Mouse (Mus musculus) limb, embryonic 10.5 days (tissue): ENCODE measurements around the gene Pigs. TPM values are rescaled to one million over a fixed set of nuclear protein-coding genes. Genes with fewer than 3 reads are reported as not detected.

Source experiments
- DNase-seq: peaks from one replicate; pipeline ENCODE4 v3.0.0-alpha.2; 2017; ENCODE audit warnings: low spot score
- H3K27ac ChIP-seq: fragments of 300-500 bp; sonication (generic); 2 replicates; pipeline ENCODE4 v1.5.1; 2016; ENCODE audit warnings: mild to moderate bottlenecking
- H3K27me3 ChIP-seq: fragments of 300-500 bp; sonication (generic); 2 replicates; pipeline ENCODE4 v1.6.1; 2016; ENCODE audit warnings: low read depth, mild to moderate bottlenecking; ENCODE audit not compliant: poor library complexity, severe bottlenecking
- H3K36me3 ChIP-seq: fragments of 300-500 bp; sonication (generic); 2 replicates; pipeline ENCODE4 v1.6.1; 2016; ENCODE audit warnings: mild to moderate bottlenecking, moderate library complexity
- H3K4me1 ChIP-seq: fragments of 300-500 bp; sonication (generic); 2 replicates; pipeline ENCODE4 v1.6.1; 2016
- H3K4me3 ChIP-seq: fragments of 300-500 bp; sonication (generic); 2 replicates; pipeline ENCODE4 v1.5.1; 2016; ENCODE audit warnings: mild to moderate bottlenecking, moderate library complexity
- H3K9me3 ChIP-seq: fragments of 300-500 bp; sonication (generic); replicated peaks from 2 replicates; pipeline ENCODE4 v1.6.1; 2016; ENCODE audit warnings: mild to moderate bottlenecking
- WGBS: fragments of 180-500 bp; shearing (Covaris S2); methylation state at CpG from one replicate; pipeline ENCODE4 v1.1.7; 2016; 5-methylcytosine and 5-hydroxymethylcytosine counted together
- polyA plus RNA-seq: library from polyadenylated mRNA; unstranded; fragments of >200 nt; fragmentation: Nextera tagmentation; extraction: Ambion mirVana; gene quantifications from 2 replicates; pipeline ENCODE4 v1.2.1, GENCODE M21; 2016

The Pigs gene
- polyA plus RNA-seq, 1 experiment from 2014 or later: 83.6 TPM

DNA sequence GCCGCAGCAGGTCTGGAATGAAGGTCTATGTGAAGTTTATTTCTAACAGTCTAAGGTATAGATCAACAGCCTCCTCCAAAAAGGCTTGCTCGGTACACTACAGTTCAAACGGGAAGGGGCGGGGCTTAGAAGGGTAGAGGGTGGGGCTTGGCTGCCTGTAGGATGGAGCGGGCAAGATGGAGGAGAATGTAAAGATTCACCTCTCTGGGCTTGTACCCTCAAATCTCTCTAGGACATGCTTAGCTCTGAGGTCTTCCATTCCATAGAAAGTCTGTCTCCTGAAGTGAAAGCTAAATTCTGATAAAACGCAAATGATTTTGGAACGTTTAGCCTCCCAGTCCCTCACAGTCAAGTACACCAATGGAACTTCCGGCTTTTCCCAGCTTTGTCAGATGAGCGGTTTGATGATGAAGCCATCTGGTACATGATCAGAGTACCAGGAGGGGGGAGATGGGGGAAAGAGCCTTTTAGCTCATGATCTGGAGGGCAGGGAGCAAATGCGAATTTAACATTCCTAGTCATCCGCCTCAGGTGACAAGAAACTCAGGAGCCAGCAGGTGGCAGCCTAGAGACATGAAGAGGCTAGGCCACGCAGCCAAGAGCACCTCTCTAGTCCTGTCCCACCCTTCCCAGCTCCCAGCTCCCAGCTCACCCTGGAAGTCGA is 32.0 kb downstream of the Pigs start:
- Histone ChIP-seq H3K27ac (0 out of 2 replicates have a peak overlapping the region, but pooled peaks have one; percentile 17), H3K36me3 (no peaks in the 10 kb centered on the region), H3K27me3 (peaks cover 22% of the 10 kb centered on the region), H3K9me3 (no peaks in the 10 kb centered on the region), H3K4me1 (peaks cover 40% of the 10 kb centered on the region), H3K4me3 (peak overlapping the region; percentile 40)
- WGBS: 11% methylated on average over 13 of the region's 13 CpGs
- peak; percentile 81 for DNase-seq

DNA sequence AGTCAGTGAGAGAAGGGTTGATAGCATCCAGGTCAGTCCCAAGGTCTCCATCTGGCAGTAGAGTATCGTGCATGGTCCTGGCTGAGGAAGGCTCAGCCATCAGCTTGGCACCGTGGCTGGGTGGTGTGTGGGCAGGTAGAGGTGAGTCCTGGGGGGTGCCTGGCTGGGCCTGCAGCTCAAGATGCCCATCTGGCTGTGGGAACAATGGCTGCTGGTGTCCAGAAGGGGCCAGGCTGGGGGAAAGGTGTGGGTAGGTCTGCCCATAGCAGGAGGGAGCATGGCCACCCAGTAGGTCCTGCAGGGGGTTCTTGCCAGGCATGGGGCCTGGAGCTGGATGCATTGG is 32.5 kb downstream of the Pigs start:
- WGBS: 55% methylated on average over 2 of the region's 2 CpGs
- no peak overlapping the region for H3K4me3 ChIP-seq

DNA sequence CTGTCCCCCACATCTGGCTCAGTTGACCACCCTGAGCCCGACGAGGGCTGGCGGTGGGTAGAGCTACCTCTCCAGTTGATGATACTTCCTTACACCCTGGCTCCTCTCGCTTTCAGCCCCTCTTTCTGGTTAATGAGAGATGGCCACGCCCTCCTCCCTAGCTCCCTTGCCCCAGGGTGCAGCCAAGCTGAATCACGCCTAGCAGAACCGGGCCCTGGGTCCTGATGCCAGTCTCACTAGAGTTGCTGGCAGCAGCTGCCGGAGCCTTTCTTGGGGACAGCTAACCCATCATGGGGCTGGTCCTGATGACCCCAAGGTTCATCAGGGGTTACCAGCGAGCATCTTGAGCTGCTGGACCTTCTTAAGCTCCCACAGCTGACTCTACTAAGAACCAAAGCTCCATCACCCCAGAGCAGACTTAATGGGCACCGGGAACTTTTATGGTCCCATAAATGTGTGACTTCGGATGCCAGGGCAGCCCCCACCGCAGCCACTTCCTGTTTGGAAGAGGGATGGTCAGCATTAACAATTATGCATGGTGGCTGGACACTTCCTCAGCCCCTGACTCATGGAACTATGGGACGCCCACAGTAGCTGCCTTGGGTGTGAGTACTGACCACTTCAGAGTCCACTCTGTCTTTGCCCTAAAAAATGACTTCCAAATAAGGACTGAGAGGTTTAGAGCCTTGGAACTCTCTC is 35.2 kb downstream of the Pigs start:
- Histone ChIP-seq H3K4me1 (peaks cover 41% of the 10 kb centered on the region), H3K27ac (peak overlapping the region; percentile 32), H3K27me3 (peaks cover 14% of the 10 kb centered on the region), H3K9me3 (no peaks in the 10 kb centered on the region), H3K36me3 (no peaks in the 10 kb centered on the region), H3K4me3 (no peak overlapping the region)
- 64% methylated on average over 13 of the region's 13 CpGs for WGBS
- no peak for DNase-seq

More for the DNA sequence above, 32.5 kb downstream of the Pigs start:
- Histone ChIP-seq H3K9me3 (no peaks in the 10 kb centered on the region), H3K27ac (peak overlapping the region; percentile 17; the same call in 1 of the 2 replicates), H3K27me3 (peaks cover 22% of the 10 kb centered on the region), H3K36me3 (no peaks in the 10 kb centered on the region), H3K4me1 (peaks cover 40% of the 10 kb centered on the region)
- no peak for DNase-seq

DNA sequence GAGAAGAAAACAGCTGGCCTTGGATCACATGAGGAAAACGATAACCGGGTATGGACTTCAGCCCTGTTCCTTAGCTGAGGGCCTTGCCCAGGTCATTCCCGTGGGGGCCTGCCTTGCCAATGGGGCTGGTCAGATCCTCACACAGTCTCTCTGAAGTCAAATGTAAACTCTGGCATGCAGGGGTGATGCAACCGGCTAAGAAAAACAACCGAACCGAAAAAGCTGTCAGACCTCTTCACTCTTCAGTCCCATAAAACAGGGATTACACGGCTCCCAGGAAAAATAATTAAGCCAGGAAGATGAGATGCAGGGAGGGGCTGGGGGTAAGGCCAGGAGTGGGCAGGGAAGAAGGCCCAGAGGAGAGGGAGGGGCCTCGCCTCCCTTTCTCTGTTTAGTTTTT is 35.9 kb downstream of the Pigs start:
- DNase-seq: no peak
- Histone ChIP-seq H3K9me3 (no peaks in the 10 kb centered on the region), H3K36me3 (no peaks in the 10 kb centered on the region), H3K27me3 (peaks cover 7% of the 10 kb centered on the region), H3K27ac (no peak overlapping the region; the same call in 1 of the 2 replicates), H3K4me3 (no peak overlapping the region), H3K4me1 (peaks cover 38% of the 10 kb centered on the region)
- WGBS: 35% methylated on average over 8 of the region's 8 CpGs

DNA sequence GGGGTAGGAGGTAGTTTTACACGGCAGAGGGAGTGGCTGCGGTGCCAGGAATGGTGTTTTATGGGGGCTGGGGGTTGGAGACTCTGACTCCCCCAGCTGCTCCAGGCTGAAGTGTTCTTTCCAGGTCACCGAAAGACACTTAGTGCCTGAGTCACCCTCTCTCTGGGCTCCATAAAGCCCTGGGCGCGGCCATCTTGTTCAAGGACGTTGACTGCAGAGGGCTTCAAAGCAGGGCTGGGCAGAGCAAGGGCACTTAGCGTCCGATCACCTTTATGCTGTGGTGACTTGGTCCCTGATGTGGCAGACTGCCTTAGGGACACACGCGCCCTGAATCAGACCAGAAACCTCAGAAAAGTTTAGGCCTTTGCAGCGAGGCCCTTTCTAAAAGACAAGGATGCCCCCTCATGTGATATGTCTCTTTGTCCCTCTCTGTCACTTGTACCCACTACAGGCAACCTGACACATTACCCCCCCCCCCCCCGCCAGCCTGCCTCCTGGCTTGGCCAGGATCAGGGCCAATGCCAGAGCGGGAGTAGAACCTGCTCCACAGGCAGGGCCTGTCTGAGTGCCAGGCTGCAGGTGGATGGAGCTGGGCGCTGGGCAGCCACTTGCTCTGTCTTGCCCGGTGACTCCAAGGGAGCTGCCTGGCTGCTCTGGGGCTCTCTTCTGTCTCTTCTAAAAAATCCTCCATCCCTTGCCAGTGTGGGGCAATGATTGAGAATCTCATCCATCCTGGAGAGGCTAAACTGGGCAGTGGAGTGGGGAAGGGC is 39.4 kb downstream of the Pigs start:
- Histone ChIP-seq H3K27ac (0 out of 2 replicates have a peak overlapping the region, but pooled peaks have one; percentile 38), H3K27me3 (peaks cover under 1% of the 10 kb centered on the region; the same call in 1 of the 2 replicates), H3K36me3 (no peaks in the 10 kb centered on the region), H3K4me3 (no peak overlapping the region), H3K9me3 (no peaks in the 10 kb centered on the region), H3K4me1 (peaks cover 36% of the 10 kb centered on the region)
- WGBS: 92% methylated on average over 15 of the region's 15 CpGs
- DNase-seq: no peak

DNA sequence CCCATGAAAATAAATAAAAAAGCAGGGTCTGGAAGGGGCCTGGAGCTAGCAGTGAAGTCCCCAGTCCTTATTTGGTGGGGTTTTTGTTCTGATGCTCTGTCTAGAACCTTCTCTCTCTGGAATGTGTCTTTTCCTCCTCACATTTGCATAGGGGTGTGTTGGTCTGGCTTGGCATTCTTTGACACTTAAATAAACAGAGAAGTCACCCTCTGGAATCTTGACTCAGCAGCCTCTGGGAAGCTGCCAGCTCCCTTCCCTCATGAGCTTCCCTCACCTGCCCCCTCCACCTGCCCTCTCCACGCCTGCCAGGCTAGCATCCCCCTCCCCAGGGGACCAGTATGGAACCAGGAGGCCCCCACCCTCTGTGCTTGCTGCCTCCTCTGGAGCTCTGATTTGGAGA is 42.2 kb downstream of the Pigs start:
- Histone ChIP-seq H3K4me1 (peaks cover 32% of the 10 kb centered on the region), H3K9me3 (no peaks in the 10 kb centered on the region), H3K27me3 (no peaks in the 10 kb centered on the region), H3K4me3 (no peak overlapping the region), H3K27ac (no peak overlapping the region), H3K36me3 (no peaks in the 10 kb centered on the region)
- no peak for DNase-seq
- WGBS: 50% methylated on average over 1 of the region's 1 CpGs

DNA sequence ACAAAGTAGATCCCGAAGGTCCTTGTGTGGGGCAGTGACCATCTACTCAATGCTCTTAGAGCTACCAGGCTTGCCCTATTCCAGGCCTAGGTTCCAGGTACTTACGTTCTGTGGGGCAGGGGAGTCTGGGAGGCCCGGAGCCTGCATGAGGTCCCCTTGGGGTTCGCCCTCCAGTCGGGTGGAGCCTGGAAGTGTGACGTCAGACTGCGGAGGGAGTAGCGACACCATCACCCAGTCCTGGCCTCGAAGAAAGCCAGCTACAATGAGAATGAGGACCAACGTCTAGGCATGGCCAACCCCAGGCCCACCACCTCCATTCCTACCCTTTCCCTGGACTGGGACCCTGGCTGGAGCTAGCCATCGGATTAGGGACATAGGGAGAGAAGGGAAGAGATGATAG is 43.5 kb downstream of the Pigs start:
- Histone ChIP-seq H3K27me3 (no peaks in the 10 kb centered on the region), H3K4me1 (peaks cover 38% of the 10 kb centered on the region), H3K4me3 (no peak overlapping the region), H3K27ac (no peak overlapping the region), H3K36me3 (no peaks in the 10 kb centered on the region), H3K9me3 (no peaks in the 10 kb centered on the region)
- 87% methylated on average over 11 of the region's 11 CpGs for whole genome bisulfite sequencing
- no peak for DNase-seq

DNA sequence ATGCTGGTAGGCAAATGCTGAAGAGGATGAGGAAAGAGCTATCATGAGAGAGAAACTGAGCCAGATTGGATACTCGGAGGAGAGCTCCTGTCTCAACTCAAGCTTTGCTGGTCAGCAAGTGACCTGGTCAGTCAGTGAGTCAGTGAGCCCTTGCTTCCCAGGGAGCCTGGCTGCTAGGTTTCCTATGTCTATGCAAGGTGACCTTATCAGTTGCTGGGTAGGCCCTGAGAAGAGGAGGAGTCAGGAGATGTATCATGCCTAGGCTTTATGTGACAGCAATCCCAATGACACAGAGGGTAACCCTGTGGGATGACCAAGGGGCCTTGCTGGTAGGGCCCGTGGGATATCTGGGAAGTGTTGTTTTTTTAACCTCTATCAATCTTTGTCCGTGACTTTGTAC is 44.0 kb downstream of the Pigs start:
- Histone ChIP-seq H3K27ac (no peak overlapping the region), H3K27me3 (no peaks in the 10 kb centered on the region), H3K4me3 (no peak overlapping the region), H3K36me3 (no peaks in the 10 kb centered on the region), H3K9me3 (no peaks in the 10 kb centered on the region), H3K4me1 (peaks cover 41% of the 10 kb centered on the region)
- no peak for DNase-seq
- whole genome bisulfite sequencing: 75% methylated on average over 3 of the region's 3 CpGs

DNA sequence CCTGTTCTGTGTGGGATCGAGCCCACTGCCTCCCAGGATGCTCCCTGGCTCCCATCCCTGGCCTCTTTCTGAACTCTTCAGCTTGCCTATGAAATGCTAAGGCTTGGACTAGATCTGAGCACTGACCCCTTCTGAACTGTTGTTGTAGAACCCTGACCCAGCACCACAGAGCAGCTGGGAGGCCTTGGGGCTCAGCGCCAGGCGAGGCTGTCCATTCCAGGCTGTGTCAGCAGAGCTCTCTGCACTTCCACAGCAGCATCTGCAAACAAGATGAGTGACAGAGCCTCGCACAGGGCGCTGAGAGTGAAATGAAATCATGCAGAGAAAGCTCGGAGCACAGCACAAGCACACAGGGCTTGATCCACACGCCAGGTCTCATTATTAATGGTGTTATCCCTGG is 44.4 kb downstream of the Pigs start:
- 68% methylated on average over 7 of the region's 7 CpGs for WGBS
- no peaks in the 10 kb centered on the region for H3K9me3 ChIP-seq

DNA sequence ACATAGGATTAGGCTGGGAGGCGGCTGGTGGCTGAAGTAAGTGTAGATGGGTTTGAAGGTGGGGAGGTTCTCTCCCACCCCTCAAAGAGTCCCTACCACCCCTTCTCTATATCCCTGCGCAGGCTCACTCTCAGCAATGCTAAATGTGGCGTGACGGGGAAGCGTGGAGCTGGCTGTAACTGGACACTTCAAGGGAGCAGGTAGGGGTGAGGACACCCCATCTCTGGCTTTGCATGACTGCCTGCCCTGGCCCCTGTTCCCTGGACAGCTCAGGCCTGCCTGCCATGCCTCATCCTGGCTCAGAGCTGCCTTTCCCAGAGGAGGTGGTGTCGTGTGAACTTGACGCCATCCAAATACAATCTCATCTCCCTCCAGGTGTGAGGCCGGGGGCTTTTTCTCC is 45.9 kb downstream of the Pigs start:
- H3K4me1 ChIP-seq: peaks cover 49% of the 10 kb centered on the region
- H3K36me3 ChIP-seq: no peaks in the 10 kb centered on the region
- no peak for DNase-seq
- H3K9me3 ChIP-seq: no peaks in the 10 kb centered on the region
- WGBS: 63% methylated on average over 8 of the region's 8 CpGs
- peak overlapping the region; percentile 59; the same call in 1 of the 2 replicates for H3K27ac ChIP-seq
- H3K27me3 ChIP-seq: no peaks in the 10 kb centered on the region
- H3K4me3 ChIP-seq: no peak overlapping the region

More for the DNA sequence above, 44.4 kb downstream of the Pigs start:
- H3K27me3 ChIP-seq: no peaks in the 10 kb centered on the region
- H3K36me3 ChIP-seq: no peaks in the 10 kb centered on the region
- no peak overlapping the region for H3K4me3 ChIP-seq
- no peak for DNase-seq
- H3K27ac ChIP-seq: peak overlapping the region; percentile 26; the same call in 1 of the 2 replicates
- peaks cover 43% of the 10 kb centered on the region for H3K4me1 ChIP-seq

DNA sequence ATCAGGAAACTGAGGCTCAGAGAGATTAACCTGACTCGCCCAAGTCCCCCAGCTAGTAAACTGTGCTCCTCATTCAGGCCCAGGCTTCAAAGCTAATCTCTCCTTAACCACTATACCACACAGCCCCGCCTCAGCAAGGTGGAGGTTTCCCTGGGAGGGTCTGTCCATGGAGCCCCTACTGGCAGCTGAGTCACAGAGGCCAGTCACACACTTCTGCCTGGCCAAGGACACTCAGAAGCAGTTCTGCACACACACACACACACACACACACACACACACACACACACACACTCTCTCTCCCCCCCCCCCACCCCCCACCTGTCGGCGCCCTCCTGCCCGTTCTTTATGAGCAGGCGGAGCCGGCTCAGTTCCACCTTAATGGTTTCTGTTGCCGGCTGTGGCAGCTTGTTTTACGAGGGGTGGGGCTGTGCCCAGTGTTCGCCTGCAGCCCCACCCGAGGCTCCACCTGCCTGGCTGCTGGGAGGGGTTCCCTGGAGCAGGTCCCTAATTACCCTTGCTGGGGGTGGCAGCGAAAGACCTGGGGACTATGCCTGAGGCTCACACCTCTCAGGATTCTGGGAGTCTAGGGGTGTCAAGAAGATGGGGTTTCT is 49.4 kb downstream of the Pigs start:
- Histone ChIP-seq H3K9me3 (no peaks in the 10 kb centered on the region), H3K4me3 (no peak overlapping the region), H3K27ac (no peak overlapping the region), H3K36me3 (no peaks in the 10 kb centered on the region), H3K27me3 (no peaks in the 10 kb centered on the region), H3K4me1 (peaks cover 42% of the 10 kb centered on the region)
- DNase-seq: peak; percentile 55
- whole genome bisulfite sequencing: 24% methylated on average over 12 of the region's 12 CpGs

DNA sequence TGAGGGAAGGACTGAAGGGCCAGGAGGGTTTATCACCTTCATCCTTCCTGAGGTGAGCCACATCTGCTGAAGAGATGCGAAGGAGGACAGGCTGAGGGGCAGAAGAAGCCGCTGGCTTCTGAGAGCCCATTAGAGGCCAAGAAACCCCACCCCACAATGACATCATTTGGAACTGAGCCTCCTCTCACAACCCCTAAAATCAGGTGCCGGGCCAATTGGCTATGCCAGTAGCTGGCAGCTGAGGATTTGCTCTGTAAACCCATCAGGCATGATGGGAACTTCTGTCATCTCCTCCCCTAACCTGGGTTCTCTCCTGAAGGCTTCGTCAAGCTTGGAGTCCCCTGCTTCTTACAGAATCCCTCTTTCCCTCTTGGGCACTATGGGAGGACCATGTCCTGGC is 52.1 kb downstream of the Pigs start:
- Histone ChIP-seq H3K9me3 (no peaks in the 10 kb centered on the region), H3K4me3 (no peak overlapping the region), H3K27me3 (0 out of 2 replicates have a peak, but pooled peaks cover 3% of the 10 kb centered on the region), H3K27ac (no peak overlapping the region), H3K4me1 (peaks cover 31% of the 10 kb centered on the region), H3K36me3 (no peaks in the 10 kb centered on the region)
- DNase-seq: no peak
- 73% methylated on average over 4 of the region's 4 CpGs for WGBS
